Mouse (Mus musculus): ENCODE measurements around the gene Nmrk1. TPM values are rescaled to one million over a fixed set of nuclear protein-coding genes. Genes with fewer than 3 reads are reported as not detected.
A peak's percentile ranks its signal among the peaks of the same experiment; 100 is the strongest.

Gene Nmrk1
- total RNA-seq (2014; fragmentation: Nextera tagmentation) (45.7 and 51.4 TPM in 2 replicates), total RNA-seq (2017) (37.5 and 41.3 TPM in 2 replicates), polyA plus RNA-seq (2012) (2.2 and 3.6 TPM in 2 replicates)

DNA sequence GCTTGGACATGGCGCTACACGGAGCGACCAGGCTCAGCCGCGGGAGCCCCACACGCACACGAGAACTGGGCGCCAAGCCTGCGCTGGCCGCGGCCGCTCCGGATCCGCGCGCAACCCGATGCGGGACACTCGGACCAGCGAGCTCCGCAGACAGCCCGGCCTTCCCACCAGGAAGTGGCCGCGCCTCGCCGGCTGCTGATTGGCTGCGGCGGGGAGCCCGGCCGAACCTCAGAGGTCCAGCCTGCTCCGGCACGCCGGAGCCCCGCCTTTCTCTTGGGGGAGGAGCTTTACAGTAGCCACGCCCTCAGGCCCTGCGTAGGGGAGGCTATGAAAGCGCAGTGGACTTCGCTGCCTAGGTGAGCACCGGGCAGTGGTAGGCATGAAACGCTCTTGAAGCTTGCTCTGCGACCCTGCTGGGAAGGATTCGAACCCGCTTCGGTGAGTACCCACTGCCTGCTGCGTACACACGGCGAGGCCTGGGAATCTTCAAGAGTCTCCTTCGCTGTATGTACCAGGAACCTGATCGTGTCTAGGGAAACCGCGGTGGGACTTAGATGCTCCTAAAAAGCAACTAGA lies at the start of gene Nmrk1, which contains the start of gene Ostf1:
Nmrk1 (plus strand) TSS at position 307 of the 576 bp plus-strand sequence.
Ostf1 (minus strand) TSS at position 180 of the 576 bp plus-strand sequence.
- DNase-seq (ENCODE audit: low spot score) (peak; percentile 97), ATAC-seq (ENCODE audit: extremely low read depth, insufficient number of reproducible peaks, low FRiP score, poor library complexity, severe bottlenecking) (peak; percentile 92)
- H3K4me1 ChIP-seq (ENCODE audit: insufficient read depth, low read depth, low read length) = peaks cover 34% of the 10 kb centered on the region
- no peaks in the 10 kb centered on the region for H3K9me3 ChIP-seq (replicated peaks)
- peak within 1 kb of the TSS; percentile 99 for H3K4me3 ChIP-seq (ENCODE audit: low read depth, low read length)
- H3K36me3 ChIP-seq (replicated peaks) = peaks cover 27% of the 10 kb centered on the region
- TF ChIP-seq GATA1 (IDR thresholded peaks at IDR 0.05; ENCODE audit: borderline replicate concordance, low read length) = no peak
- TF ChIP-seq POLR2AphosphoS5 (IDR thresholded peaks at IDR 0.05; ENCODE audit: insufficient replicate concordance, low read depth, low read length) = no peak
- no peak for TF ChIP-seq CTCF (IDR thresholded peaks at IDR 0.05; ENCODE audit: low read depth, low read length)
- TF ChIP-seq GATA2 (IDR thresholded peaks at IDR 0.05; ENCODE audit: borderline replicate concordance, low read depth, low read length) = no peak
- TF ChIP-seq TAL1 (conservative IDR thresholded peaks at IDR 0.05; ENCODE audit: low read depth, low read length) = no peak
- H3K27me3 ChIP-seq (ENCODE audit: insufficient read depth, low read length) = no peaks in the 10 kb centered on the region

DNA sequence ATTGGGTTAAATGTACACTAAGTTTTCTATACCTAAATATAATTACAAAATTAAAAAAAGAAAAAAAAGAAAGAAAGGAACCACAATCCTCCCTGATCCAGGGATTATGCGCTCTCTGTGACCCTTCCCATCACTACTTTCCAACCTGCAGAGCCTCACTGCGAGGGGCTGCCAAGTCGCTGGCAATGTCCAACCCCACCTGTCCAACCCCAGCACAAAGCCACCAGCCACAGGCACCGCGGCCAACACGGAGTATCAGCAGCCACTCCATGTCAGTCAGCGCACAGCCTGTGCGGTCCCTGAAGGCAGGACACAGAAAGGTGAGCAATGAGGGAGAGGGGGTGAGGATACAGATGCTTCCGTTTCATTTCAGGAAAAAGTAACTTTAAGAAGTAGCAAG lies 49.5 kb upstream of the Nmrk1 start:
- peaks cover 82% of the 10 kb centered on the region for H3K36me3 ChIP-seq (replicated peaks)
- no peaks in the 10 kb centered on the region for H3K27me3 ChIP-seq (ENCODE audit: insufficient read depth, low read length)
- no peak overlapping the region for H3K4me3 ChIP-seq (ENCODE audit: low read depth, low read length)
- no peaks in the 10 kb centered on the region for H3K4me1 ChIP-seq (ENCODE audit: insufficient read depth, low read depth, low read length)
- TF ChIP-seq POLR2AphosphoS5 (IDR thresholded peaks at IDR 0.05; ENCODE audit: insufficient replicate concordance, low read depth, low read length) = no peak
- TF ChIP-seq GATA2 (IDR thresholded peaks at IDR 0.05; ENCODE audit: borderline replicate concordance, low read depth, low read length) = no peak
- TF ChIP-seq TAL1 (conservative IDR thresholded peaks at IDR 0.05; ENCODE audit: low read depth, low read length) = no peak
- TF ChIP-seq CTCF (IDR thresholded peaks at IDR 0.05; ENCODE audit: low read depth, low read length) = no peak
- H3K9me3 ChIP-seq (replicated peaks) = no peaks in the 10 kb centered on the region
- DNase-seq (ENCODE audit: low spot score) (no peak), ATAC-seq (ENCODE audit: extremely low read depth, insufficient number of reproducible peaks, low FRiP score, poor library complexity, severe bottlenecking) (no peak)

DNA sequence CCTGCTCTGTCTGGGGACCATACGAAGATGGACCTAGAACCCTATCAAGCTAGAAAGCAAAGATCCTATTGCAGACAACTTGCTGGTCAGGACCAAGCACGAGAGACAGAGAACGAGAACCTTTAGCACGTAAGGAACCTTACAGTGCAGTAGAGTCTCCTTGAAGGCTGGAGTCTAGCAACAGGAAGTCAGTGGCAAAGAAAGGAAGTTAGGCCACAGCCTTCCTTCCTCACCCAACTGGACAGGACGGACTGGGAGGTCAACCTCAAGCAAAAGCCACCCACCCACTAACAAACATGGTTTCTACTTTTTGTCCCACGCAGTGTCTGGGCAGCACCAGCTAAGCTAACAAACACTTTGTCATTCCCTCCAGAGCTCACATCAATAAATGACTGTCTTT lies 48.9 kb upstream of the Nmrk1 start:
- H3K4me1 ChIP-seq (ENCODE audit: insufficient read depth, low read depth, low read length) = no peaks in the 10 kb centered on the region
- TF ChIP-seq CTCF (IDR thresholded peaks at IDR 0.05; ENCODE audit: low read depth, low read length) = no peak
- no peak for TF ChIP-seq POLR2AphosphoS5 (IDR thresholded peaks at IDR 0.05; ENCODE audit: insufficient replicate concordance, low read depth, low read length)
- TF ChIP-seq TAL1 (conservative IDR thresholded peaks at IDR 0.05; ENCODE audit: low read depth, low read length) = no peak
- TF ChIP-seq GATA1 (IDR thresholded peaks at IDR 0.05; ENCODE audit: borderline replicate concordance, low read length) = no peak
- no peak for TF ChIP-seq GATA2 (IDR thresholded peaks at IDR 0.05; ENCODE audit: borderline replicate concordance, low read depth, low read length)
- no peak overlapping the region for H3K4me3 ChIP-seq (ENCODE audit: low read depth, low read length)
- H3K27me3 ChIP-seq (ENCODE audit: insufficient read depth, low read length) = no peaks in the 10 kb centered on the region
- H3K9me3 ChIP-seq (replicated peaks) = no peaks in the 10 kb centered on the region
- ATAC-seq (ENCODE audit: extremely low read depth, insufficient number of reproducible peaks, low FRiP score, poor library complexity, severe bottlenecking) (no peak), DNase-seq (ENCODE audit: low spot score) (no peak)
- H3K36me3 ChIP-seq (replicated peaks) = peaks cover 85% of the 10 kb centered on the region

DNA sequence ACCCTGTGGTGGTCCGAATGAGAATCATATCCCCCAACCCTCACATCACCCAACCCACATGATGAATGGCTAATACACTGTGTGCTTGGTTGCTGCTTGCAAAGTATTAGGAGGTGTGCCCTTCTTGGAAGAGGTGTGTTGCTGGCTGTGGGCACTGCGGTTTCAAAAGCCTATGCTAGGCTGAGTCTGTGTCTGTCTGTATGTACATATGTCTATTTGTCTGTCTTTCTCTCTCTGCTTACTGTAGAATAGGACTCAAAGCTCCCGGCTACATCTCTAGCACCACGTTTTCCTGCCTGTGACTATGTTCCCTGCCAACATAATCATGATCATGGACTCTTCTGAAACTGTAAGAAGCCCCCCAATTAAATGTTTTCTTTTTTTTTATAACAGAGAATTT lies 48.0 kb upstream of the Nmrk1 start:
- no peaks in the 10 kb centered on the region for H3K27me3 ChIP-seq (ENCODE audit: insufficient read depth, low read length)
- H3K4me1 ChIP-seq (ENCODE audit: insufficient read depth, low read depth, low read length) = no peaks in the 10 kb centered on the region
- TF ChIP-seq CTCF (IDR thresholded peaks at IDR 0.05; ENCODE audit: low read depth, low read length) = no peak
- TF ChIP-seq POLR2AphosphoS5 (IDR thresholded peaks at IDR 0.05; ENCODE audit: insufficient replicate concordance, low read depth, low read length) = no peak
- H3K9me3 ChIP-seq (replicated peaks) = no peaks in the 10 kb centered on the region
- H3K36me3 ChIP-seq (replicated peaks) = peaks cover 84% of the 10 kb centered on the region
- no peak overlapping the region for H3K4me3 ChIP-seq (ENCODE audit: low read depth, low read length)
- DNase-seq (ENCODE audit: low spot score) (no peak), ATAC-seq (ENCODE audit: extremely low read depth, insufficient number of reproducible peaks, low FRiP score, poor library complexity, severe bottlenecking) (no peak)

DNA sequence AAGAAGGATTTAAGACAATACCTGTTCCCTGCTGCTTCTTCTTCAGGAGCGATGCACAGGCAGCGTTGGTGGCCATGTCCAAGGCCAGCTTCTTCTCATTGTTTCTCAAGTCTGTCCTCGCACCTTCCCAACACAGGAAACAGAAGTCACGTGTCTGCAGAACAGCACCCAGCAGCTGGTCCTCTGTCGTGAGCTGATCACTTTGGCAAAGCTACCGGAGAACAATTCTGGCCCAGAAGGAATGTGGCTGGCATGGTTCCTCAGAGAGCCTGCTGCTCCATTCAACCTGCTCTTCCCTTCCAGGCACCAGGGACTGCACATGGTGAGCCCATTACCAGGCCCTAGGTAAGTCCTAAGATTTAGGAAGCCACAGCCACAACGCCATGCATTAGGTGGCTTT lies 47.1 kb upstream of the Nmrk1 start:
- Histone ChIP-seq H3K9me3 (replicated peaks) (no peaks in the 10 kb centered on the region), H3K4me3 (ENCODE audit: low read depth, low read length) (no peak overlapping the region), H3K36me3 (replicated peaks) (peaks cover 86% of the 10 kb centered on the region), H3K27me3 (ENCODE audit: insufficient read depth, low read length) (no peaks in the 10 kb centered on the region), H3K4me1 (ENCODE audit: insufficient read depth, low read depth, low read length) (no peaks in the 10 kb centered on the region)
- ATAC-seq (ENCODE audit: extremely low read depth, insufficient number of reproducible peaks, low FRiP score, poor library complexity, severe bottlenecking) = no peak
- no peak for DNase-seq (ENCODE audit: low spot score)
- no peak for TF ChIP-seq POLR2AphosphoS5 (IDR thresholded peaks at IDR 0.05; ENCODE audit: insufficient replicate concordance, low read depth, low read length)
- no peak for TF ChIP-seq GATA1 (IDR thresholded peaks at IDR 0.05; ENCODE audit: borderline replicate concordance, low read length)
- no peak for TF ChIP-seq GATA2 (IDR thresholded peaks at IDR 0.05; ENCODE audit: borderline replicate concordance, low read depth, low read length)
- no peak for TF ChIP-seq TAL1 (conservative IDR thresholded peaks at IDR 0.05; ENCODE audit: low read depth, low read length)
- no peak for TF ChIP-seq CTCF (IDR thresholded peaks at IDR 0.05; ENCODE audit: low read depth, low read length)

DNA sequence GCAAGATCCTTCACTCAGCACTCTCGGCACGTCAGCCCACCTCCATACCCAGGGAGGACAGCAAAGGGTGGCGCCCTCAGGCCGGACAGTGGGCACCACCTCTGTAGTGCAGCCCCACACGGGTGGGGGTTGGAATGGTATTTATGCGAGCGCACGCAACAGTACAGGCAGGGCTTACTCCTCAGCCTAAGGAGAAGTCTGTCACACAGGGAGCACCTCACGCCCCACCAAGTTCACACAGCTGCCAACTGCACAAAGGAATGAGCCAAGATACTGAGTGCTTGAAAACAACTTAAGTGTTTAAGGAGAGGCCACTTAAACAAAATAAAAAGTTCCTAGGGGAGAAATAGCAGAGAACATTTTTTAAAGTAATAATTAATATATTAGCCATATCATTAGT lies 44.6 kb upstream of the Nmrk1 start:
- DNase-seq (ENCODE audit: low spot score) (no peak), ATAC-seq (ENCODE audit: extremely low read depth, insufficient number of reproducible peaks, low FRiP score, poor library complexity, severe bottlenecking) (no peak)
- Histone ChIP-seq H3K36me3 (replicated peaks) (peaks cover 90% of the 10 kb centered on the region), H3K4me1 (ENCODE audit: insufficient read depth, low read depth, low read length) (no peaks in the 10 kb centered on the region), H3K27me3 (ENCODE audit: insufficient read depth, low read length) (no peaks in the 10 kb centered on the region), H3K4me3 (ENCODE audit: low read depth, low read length) (no peak overlapping the region), H3K9me3 (replicated peaks) (no peaks in the 10 kb centered on the region)
- TF ChIP-seq GATA1 (IDR thresholded peaks at IDR 0.05; ENCODE audit: borderline replicate concordance, low read length) (no peak), GATA2 (IDR thresholded peaks at IDR 0.05; ENCODE audit: borderline replicate concordance, low read depth, low read length) (no peak), TAL1 (conservative IDR thresholded peaks at IDR 0.05; ENCODE audit: low read depth, low read length) (no peak), POLR2AphosphoS5 (IDR thresholded peaks at IDR 0.05; ENCODE audit: insufficient replicate concordance, low read depth, low read length) (no peak)
